Mouse (Mus musculus): ENCODE data around the gene Serpinb2.

DNA sequence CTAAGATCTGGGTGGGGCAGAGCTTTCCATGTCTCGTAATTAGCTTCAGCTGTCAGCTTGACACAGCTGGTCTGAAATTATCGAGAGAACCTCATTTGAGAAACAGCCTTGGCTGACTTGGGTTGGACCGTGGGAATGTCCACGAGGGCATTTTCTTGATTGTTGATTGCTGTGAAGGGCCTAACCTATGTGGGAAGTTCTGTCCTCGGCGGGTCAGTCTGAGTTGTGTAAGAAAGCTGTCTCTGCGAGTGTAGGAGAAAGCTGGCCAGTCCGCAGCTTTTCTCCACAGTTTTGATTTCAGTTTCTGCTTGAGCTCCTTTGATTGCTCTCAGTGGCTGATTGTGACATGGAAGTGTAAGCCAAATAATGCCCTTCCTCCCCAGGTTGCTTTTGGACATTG is 21.6 kb upstream of the Serpinb2 start:
- no peak for TF ChIP-seq POLR2A (IDR thresholded peaks at IDR 0.05; ENCODE audit: control insufficient read depth, extremely low read depth, insufficient read depth, low read length, poor library complexity)
- TF ChIP-seq CTCF (IDR thresholded peaks at IDR 0.05; ENCODE audit: borderline replicate concordance, control insufficient read depth, extremely low read depth, insufficient read depth, low read length, poor library complexity): no peak
